Mouse (Mus musculus) bone marrow, adult 2 months (tissue): ENCODE data around the gene Casc3.

Source experiments
- CTCF ChIP-seq: fragments of 200-500 bp; IDR thresholded peaks from 2 replicates; pipeline ENCODE4 v1.5.1; 2011; ENCODE audit warnings: low read length, control low read depth; ENCODE audit not compliant: control insufficient read depth, insufficient read depth
- POLR2A ChIP-seq: fragments of 200-500 bp; IDR thresholded peaks from 2 replicates; pipeline ENCODE4 v1.6.1; 2011; ENCODE audit warnings: low read depth, mild to moderate bottlenecking, control low read depth, low read length, borderline replicate concordance; ENCODE audit not compliant: control insufficient read depth

- TF ChIP-seq POLR2A (no peak), CTCF (no peak)
Observed at GRCm38 (mm10) chr11:98762756-98763501, 41.8 kb upstream of the Casc3 start.
